Mouse (Mus musculus) large intestine, adult 2 months (tissue): ENCODE measurements around the gene Cfap299. TPM values are rescaled to one million over a fixed set of nuclear protein-coding genes. Genes with fewer than 3 reads are reported as not detected.
"Not testable (repeated sequence)": the region's sequence is repeated elsewhere in the genome, so short reads cannot be mapped to it uniquely, and the experiment has no call there.

Experiments
- DNase-seq: peaks from one replicate; pipeline ENCODE4 v3.0.0-alpha.2; 2012; ENCODE audit warnings: low read depth, low spot score
- WGBS: fragments of 180-500 bp; shearing (Covaris S2); methylation state at CpG from one replicate; pipeline ENCODE4 v1.1.7; 2018; 5-methylcytosine and 5-hydroxymethylcytosine counted together
- polyA plus RNA-seq: library from polyadenylated mRNA; depleted of rRNA; stranded (reverse); fragments of >200 nt; gene quantifications from 2 replicates; pipeline ENCODE4 v1.2.3, GENCODE M21; 2012; rRNA removed

Gene Cfap299
- 0.14 TPM in 1 of 2 replicates, not detected in the other for polyA plus RNA-seq

DNA sequence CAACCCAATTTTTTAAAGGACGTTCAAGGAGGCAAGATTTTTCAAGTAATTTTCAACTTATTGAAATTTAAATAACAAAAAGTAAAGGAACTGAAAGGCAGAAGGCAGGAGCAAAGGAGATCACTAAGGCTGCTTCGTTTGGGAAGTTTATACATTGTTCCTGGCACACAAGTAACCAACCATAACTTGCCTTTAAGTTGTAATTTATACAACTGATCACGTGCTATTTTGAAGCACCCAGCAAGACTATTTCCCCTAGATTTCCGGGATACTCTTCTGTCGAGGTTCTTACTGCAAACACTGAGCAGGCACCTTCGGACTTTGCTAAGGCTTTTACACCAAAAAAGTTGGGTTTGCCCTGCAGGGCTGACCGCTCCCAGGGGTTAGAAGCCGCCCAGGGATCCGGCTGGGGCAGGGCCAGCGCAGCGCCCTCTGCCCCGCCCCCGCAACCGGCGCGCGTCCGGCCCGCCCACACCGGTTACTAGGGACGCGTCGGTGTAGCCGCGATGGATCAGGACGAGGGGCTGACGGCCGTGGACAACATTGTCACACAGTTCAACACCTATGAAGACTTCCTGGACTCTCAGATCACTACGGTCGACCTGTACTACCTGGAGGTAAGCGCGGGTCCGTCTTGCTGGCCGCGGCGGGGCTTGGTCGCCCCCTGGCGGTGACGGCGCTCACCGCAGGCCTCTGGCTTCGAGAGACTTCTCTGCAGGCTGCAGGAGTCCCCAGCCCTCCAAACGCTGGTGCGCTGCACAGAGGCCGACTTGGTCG lies at the start of gene Cfap299:
TSS of gene Cfap299 (plus strand) at position 457 of the 777 bp plus-strand sequence.
- 1% methylated on average over 46 of the region's 46 CpGs for WGBS
- peak; percentile 44 for DNase-seq

DNA sequence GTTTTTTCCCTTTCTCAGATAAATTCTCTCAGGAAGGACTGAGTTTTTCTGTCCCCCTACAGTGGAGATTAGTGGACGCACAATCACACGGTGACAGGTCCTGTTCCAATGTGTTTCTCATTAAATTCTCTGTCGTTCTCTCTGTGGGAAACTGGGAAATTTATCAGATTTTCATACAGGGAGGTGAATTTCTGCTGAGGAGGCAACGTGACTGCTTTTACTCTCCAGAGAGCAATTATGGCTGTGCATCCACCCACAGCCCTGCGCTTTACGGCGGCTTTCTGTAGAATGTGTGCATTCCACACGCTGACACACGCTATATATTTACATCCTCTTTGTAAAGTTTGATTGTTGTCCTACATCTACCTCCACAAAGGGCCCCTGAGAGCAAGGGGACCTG lies 47.1 kb upstream of the Cfap299 start:
- 37% methylated on average over 9 of the region's 9 CpGs for WGBS
- no peak for DNase-seq

DNA sequence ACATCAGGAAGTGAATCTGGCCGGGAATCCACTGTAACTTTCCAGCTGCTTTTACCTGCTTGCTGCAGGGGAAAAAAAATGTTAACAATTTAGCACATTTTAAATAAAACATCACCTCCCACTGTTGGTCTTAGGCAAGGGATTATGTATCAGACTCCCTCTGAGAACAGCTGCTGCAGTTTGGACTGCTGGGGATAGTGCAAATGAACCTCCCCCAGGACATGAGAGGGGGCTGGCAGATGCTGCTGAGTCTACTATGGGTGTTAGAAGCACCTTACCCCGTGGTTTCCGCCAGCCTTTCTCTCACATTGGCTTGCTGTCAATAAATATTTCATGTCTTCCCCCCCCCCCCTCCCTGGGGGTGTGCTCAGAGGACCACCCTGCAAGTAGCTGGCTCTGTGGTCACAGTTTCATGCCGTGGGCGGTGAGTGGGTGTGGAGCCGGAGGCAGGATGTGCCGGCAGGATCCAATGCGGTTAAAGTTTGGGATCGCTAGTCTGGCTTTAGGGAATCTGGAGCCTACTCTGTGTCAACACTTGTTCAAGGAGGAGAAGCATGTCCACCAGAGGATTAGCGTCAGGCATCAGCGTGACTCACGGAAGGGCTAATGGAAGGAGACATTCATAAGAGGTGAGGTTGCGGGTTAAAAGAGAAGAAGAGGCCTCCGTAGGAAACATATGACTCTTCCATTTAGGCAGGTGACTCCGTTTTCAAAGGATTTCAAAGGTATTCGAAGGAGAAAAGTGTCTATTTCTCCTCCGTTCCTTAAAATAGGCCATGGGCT lies 45.2 kb upstream of the Cfap299 start:
- DNase-seq, result no peak
- WGBS, result 32% methylated on average over 17 of the region's 17 CpGs

DNA sequence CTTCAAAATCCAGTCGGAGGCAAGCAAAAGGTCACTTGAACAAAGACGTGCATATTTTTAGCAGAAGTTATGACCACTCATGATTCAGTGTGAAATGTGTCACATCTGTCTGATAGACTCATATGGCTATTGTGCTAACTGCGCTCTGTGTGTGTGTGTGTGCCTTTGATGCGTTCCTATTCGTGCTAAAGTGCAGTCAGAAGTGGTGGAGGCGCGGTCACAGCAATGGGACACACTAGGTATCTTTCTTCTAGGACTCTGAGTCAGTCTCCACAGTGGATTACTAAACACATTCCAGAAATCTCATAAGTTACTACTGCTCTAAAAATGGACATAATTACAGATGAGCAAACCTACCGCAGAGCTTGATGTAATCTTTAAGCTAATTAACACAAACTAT lies 38.5 kb upstream of the Cfap299 start:
- WGBS, result 78% methylated on average over 8 of the region's 8 CpGs
- DNase-seq, result no peak

DNA sequence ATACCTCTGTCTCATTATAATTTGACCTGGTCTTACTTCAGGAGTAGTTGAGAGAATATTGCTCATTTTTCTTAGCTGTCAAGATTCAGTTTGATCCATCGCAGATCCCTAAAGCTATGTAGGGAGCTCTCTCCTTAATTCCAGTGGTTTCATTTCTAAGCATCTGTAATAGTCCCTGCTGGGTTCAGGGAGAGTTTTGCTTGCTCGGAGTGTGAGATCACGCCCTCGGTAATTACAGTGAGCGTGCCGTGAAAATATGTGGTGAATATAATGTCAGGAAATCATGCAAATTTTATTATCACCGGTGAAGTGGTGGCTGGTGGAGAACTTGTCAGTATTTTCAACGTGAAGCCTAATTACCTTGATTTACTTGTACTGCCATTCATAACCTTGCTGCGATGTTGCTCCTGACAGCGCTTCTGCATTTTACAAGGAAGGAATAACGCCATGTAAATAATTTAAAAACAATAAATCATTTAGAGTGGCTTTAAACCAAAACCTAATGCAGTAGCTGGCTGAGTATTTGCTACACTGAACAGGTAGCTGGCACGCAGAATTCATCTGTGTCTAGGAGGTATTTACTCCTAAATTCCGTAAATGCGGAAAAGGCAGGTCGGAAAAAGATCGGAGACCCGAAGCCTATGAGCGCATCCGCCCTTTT lies 36.6 kb upstream of the Cfap299 start:
- WGBS, result 4% methylated on average over 19 of the region's 19 CpGs

DNA sequence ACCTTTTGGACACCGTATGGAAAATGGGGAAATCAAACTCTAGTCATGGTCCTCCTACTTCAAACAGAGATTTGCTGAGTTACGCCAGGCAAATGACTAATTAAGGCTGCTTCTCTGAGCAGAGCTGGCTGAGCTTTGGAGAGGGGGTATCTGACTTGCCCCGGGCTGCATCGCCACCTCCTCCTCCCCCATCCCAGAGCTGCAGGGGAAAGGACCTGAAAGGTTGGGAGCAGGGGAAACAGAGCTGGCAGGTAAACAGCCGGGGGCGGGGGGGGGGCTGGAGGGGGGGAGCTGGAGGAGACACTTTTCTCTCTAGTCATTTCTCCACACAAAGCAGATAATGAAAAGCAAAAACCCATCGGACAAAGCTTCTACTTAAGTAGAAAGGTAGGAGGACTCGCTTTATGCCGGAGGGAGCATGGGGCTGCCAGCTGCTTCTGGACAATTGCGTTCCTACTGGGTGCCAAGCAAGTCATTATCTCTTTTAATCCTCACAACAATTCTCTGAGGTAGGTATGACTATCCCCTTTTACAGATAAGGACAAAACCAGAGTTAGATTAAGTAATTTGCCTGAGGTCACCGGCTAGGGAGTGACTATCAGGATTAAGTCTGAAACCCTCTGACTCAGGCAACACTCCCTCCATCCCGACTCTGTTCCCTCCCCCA lies 35.9 kb upstream of the Cfap299 start:
- WGBS, result 7% methylated on average over 12 of the region's 12 CpGs
- DNase-seq, result no peak

More for the DNA sequence above, 36.6 kb upstream of the Cfap299 start:
- DNase-seq, result no peak

DNA sequence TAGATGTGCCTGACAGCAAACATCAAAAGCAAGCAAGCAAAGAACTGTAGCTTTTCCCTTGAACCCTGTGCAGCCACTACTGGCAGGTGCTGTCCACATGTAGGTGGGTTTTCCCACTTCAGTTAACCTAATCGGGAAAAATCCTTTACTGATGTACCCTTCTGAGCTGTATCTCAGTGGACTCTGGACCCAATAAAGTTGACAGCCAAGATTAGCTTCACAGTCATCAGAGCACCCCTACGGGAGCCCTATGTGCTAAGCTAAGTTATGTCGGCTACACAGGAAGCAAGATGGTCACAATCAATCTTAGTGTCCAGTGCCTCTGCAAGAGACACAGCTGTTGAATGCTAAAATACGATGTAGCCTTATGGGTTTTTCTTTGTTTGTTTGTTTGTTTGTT lies 29.0 kb upstream of the Cfap299 start:
- peak; percentile 3 for DNase-seq
- WGBS, result 33% methylated on average over 4 of the region's 4 CpGs

DNA sequence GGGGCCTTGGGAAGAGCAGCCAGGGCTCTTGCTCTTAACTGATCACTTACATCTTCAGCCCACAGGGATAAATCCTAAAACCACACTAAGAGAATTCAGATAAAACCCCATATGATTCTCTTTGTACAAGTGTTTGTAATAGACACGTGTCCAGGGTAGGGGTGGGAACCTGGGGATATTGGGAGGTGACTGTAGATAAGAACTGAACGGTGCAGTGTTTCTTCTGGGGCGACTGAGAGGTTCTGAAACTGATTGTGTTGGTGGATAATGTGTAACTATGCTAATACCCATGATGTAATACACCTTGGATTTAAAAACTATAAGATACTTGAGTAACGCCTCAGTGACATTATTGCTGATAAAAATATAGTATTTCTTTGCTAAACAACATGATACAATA lies 23.4 kb upstream of the Cfap299 start:
- no peak for DNase-seq
- 48% methylated on average over 4 of the region's 4 CpGs for WGBS

DNA sequence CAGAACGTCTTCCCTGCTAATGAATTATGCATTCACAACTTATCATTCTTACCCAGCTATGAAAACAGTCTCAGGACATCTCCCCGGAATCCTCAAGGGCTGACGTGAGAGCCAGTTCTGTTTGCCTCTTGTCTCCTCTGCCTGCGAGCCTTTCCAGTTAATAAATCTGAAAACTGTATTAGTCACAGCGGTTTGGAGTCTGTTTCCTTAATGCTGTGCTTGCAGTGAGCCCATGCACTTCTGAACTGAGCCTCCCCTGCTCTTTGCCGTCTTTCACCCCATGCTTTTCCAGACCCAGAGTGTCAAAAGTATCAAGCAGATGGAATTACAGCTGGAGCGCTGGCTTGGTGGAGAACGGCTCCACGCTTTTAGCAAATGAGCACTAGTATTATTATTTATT lies 22.6 kb upstream of the Cfap299 start:
- DNase-seq, result no peak
- 60% methylated on average over 9 of the region's 9 CpGs for WGBS

DNA sequence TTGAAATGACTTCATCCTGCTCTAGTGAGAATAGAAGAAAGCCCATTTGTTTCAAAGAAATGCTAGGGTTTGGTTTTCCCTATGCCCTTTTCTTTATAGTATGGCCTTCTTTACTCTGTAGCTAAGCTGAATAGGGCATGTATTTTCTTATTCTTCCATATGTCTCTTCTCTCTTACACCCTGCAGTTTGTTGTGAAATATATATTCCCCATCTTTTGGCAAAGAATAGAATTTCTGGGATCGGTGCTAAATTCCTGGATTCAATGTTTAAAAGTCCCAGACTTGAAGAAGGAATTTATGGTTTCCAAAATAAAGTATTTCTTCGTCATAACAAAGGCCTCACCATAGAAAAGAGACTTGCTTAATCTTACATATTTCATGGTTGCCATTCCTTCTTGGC lies 2.5 kb upstream of the Cfap299 start:
- WGBS, result 76% methylated on average over 2 of the region's 2 CpGs
- no peak for DNase-seq

DNA sequence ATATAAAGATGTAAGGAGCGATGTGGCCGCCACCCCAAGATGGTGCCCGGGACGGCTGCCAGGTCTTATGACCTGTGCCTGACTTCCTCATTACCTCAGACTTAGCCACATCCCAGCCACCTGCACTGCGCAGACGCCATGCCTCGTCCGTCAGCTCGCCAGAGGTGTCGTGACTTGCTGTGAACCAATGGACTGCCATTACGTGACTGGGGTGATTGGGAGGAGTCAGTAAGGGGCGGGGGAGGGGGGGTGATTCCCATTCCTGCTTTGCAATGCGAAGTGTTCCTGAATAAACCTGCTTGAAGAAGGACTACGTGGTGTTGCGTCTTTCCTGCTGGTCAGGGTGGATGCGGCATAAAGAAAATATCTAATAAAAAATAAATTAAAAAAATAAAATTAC lies 14.6 kb downstream of the Cfap299 start:
- WGBS, result 58% methylated on average over 16 of the region's 16 CpGs
- DNase-seq, result not testable (repeated sequence)

DNA sequence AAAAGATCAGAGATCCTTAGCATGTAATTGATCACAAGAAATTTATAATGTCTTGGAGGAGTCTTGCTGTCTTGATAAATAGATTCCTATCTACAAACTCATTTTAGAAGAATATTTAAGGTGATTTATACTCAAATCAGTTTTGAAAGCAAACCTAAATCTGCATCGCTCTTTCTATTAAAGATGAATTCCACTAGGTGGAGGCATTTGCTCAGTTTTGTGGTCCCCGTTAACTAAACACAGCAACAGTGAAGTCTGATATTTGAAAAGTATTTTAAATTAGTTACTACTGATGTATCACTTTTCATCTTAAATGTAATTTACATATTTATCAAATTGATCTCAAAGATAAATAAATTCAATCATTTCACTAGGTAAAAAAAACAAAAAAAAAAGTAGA lies 15.5 kb downstream of the Cfap299 start:
- no peak for DNase-seq
- WGBS, result 45% methylated on average over 2 of the region's 2 CpGs

DNA sequence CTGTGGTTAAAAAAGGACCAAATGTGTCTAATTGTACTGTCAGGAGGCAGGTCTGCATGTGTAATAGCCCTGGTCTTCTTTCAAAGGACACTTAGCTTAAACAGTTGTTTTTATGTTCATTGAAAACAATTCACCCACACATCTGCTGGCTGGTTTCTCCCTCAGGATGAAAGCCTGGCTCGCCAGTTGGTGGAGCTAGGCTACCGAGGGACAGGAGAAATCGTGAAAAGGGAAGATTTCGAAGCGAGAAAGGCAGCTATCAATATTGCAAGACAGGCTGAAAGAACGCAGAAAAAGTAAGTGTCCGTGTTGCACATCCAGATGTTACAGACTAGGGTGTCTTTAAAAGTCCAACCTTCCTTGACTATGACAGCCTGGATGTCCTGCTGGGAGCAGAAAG lies 17.0 kb downstream of the Cfap299 start:
- 33% methylated on average over 7 of the region's 7 CpGs for WGBS
- DNase-seq, result peak; percentile 24

DNA sequence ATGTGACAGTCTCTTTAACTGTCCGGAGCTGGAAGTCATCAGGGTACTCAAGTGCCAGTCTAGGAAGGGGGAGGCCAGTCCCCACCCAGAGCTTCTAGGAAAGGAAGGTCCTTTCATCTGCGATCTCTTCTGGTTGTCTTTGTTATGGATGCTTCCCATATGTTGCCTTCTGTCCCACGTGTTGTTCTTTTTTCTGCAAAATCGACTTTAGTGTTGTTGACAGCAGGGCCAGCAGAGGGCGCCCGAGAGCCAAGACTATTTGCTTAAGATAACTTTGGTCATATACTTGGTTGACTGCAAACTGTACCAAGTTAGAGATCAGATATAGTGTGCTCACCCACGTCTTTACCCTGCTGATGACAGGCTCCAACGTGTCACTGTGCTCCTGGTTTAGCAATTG lies 19.5 kb downstream of the Cfap299 start:
- DNase-seq, result peak; percentile 37
- 7% methylated on average over 8 of the region's 8 CpGs for WGBS

DNA sequence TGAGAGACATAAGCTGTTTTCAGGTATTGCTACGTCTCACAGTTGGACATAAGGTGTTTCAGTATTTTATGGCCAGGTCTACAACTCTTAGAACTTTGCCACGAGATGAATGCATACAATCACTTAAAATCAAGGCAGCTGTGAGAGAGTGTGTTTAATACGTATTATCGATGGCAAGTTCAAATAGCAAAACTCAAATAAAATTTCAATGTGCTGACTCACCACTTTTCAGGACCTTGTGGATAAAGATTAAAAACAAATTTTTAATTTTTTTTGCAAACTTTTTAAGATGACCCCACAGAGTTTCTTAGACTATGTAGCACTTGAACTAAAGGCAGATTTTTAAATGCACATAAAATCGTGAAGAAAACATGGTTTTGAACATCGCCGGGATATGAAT lies 30.8 kb downstream of the Cfap299 start:
- WGBS, result 88% methylated on average over 7 of the region's 7 CpGs
- DNase-seq, result no peak

DNA sequence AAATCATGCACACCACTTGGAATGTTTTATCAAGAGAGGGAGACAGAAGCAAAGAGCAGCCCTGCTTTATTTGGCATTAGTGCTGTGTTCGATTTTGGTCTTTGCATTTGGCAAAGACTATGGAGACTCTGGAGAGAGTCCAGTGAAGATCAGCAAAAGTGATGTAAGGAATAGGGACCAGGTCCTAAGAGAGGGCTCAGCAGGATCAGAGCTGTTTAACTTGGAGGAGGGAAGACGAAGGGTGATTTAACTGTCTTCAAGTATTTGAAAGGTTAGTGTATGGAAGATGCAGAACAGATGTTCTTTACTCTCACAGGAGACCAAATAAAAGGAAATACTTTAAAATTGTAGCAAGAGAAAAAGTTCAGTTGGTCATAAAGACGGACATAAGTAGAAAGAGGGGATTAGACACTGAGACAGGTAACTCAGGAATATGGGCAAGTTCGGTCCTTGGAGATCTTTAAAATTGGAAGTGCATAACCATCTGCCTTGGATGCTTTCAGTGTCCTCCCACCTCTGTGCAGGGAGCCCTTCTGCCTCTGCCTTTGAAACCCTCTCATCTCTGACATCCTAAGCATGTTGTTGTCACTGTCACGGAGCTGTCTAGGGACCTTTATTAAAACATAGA lies 31.8 kb downstream of the Cfap299 start:
- no peak for DNase-seq
- WGBS, result 82% methylated on average over 5 of the region's 5 CpGs

DNA sequence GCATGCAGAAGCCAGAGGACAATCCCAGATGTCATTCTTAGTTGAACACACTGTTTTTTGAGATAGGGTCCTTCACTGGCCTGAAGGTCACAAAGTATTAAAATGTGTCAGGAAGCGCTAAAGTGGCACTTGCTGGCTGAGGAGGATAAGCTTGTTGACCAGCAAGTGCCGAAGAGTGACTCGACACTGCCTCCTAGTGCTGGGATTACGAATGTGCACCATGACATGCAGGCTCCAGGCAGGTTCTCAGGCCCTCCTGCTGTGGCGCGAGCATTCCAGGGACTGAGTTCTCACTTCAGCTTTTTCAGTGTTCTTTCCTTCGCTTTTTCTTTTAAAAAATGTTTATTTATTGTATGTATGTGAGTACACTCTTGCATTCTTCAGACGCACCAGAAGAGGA lies 34.3 kb downstream of the Cfap299 start:
- 78% methylated on average over 8 of the region's 8 CpGs for WGBS
- no peak for DNase-seq

DNA sequence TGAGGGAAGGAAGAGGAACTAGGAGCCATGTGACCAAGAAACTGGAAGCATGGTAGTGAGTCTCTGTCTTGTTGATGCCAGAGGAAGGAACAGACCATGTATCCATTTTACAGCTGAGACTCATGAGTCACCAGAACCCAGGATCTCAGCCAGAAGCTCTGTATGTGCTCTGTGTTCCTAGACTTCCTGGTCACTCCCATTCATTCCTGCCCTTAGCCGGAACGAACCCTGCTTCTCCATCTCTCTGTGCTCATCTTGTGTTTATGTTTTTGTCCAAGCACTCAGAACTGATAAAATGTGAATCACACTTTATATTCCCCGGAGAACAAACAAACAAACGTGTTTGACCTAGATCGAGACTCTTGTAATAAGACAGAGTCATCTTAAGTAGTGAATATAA lies 36.2 kb downstream of the Cfap299 start:
- WGBS, result 25% methylated on average over 5 of the region's 5 CpGs
- peak; percentile 70 for DNase-seq

DNA sequence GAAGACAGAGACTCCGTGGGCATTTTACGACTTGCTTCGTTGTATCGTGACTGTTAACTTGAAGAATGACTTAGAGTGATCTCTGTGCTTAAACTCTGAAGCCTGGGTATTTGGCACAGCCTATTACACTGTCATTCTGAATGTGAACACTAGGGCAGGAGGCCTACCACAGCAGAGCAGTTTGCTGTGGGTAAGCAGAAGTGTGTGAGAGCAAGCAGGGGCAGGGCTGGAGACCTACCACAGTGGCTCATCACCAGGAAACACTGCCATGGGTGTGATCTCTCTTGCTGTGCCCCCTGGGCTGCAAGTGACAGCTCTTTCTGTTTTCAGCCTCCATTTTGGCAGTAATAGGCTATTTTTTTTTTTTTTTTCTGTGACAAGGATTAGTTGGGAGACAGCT lies 39.7 kb downstream of the Cfap299 start:
- DNase-seq, result no peak
- WGBS, result 30% methylated on average over 4 of the region's 4 CpGs

DNA sequence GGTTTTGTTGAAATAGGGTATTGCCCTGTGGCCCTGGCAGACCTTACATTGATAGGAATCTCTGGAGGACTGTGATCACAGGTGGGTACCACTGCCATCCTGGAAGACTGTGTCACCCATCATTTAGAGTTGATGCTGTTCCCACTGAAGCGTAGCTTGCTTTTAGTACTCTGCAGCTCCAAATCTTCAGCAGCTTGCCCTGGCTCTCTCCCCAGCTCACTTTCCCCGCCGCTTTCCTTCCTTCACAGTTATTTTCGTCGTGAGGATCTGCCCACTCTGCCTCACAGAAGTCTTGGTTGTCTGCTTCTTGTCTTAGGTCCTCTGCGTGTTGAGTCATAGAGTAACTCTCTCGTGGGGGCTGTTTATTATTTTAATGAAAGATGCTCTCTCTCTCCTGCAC lies 40.3 kb downstream of the Cfap299 start:
- no peak for DNase-seq
- 71% methylated on average over 7 of the region's 7 CpGs for WGBS
